Mouse (Mus musculus) lung, adult 2 months (tissue): ENCODE measurements around the gene Mfrp.

Source experiments
- CTCF ChIP-seq: fragments of 200-500 bp; IDR thresholded peaks from 2 replicates; pipeline ENCODE4 v1.5.1; 2011; ENCODE audit warnings: mild to moderate bottlenecking, low read length, control low read depth; ENCODE audit not compliant: insufficient read depth
- POLR2A ChIP-seq: fragments of 200-500 bp; IDR thresholded peaks from 2 replicates; pipeline ENCODE4 v1.6.1; 2011; ENCODE audit warnings: low read depth, mild to moderate bottlenecking, control low read depth, low read length, borderline replicate concordance; ENCODE audit errors: extremely low read depth

GRCm38 (mm10) chr9:44141951-44142350, 40.4 kb downstream of the Mfrp start:
- TF ChIP-seq POLR2A: no peak
- no peak for TF ChIP-seq CTCF
